Mouse (Mus musculus) monocyte, adult 2 months (primary cell): Measurements from ENCODE around the gene Sub1.

ENCODE experiments used
- DNase-seq, 2 experiments: peaks; one replicate each; pipeline ENCODE4 v3.0.0; 2022; ENCODE audit warnings: low spot score in 2 of 2, low read depth in 1 of 2

The Sub1 gene

GRCm38 (mm10) chr15:11996883-11997282 is at the start of gene Sub1:
TSS of gene Sub1 (minus strand) at chr15:11996983.
- no peak for DNase-seq

GRCm38 (mm10) chr15:12040407-12040710 is 43.6 kb upstream of the Sub1 start:
- no peak for DNase-seq

GRCm38 (mm10) chr15:12039671-12040406 is 43.1 kb upstream of the Sub1 start:
- no peak for DNase-seq

GRCm38 (mm10) chr15:12039256-12039655 is 42.5 kb upstream of the Sub1 start:
- DNase-seq, result no peak

- DNase-seq, result no peak
Measured at GRCm38 (mm10) chr15:12037866-12038625, 41.3 kb upstream of the Sub1 start.

- DNase-seq, result peak in 1 of 2 experiments; percentile 39
Measured at GRCm38 (mm10) chr15:12037217-12037616, 40.4 kb upstream of the Sub1 start.

GRCm38 (mm10) chr15:12036675-12037074 is 39.9 kb upstream of the Sub1 start:
- DNase-seq, result no peak

- no peak for DNase-seq
Measured at GRCm38 (mm10) chr15:12034317-12034716, 37.5 kb upstream of the Sub1 start.

- DNase-seq, result no peak
Measured at GRCm38 (mm10) chr15:12033155-12033554, 36.4 kb upstream of the Sub1 start.

- no peak for DNase-seq
Measured at GRCm38 (mm10) chr15:12032512-12032911, 35.7 kb upstream of the Sub1 start.

GRCm38 (mm10) chr15:12031861-12032260 is 35.1 kb upstream of the Sub1 start:
- DNase-seq, result no peak

- DNase-seq, result no peak
Measured at GRCm38 (mm10) chr15:12030221-12030620, 33.4 kb upstream of the Sub1 start.

- no peak for DNase-seq
Measured at GRCm38 (mm10) chr15:12027807-12028206, 31.0 kb upstream of the Sub1 start.

GRCm38 (mm10) chr15:12026932-12027450 is 30.2 kb upstream of the Sub1 start:
- no peak for DNase-seq

- no peak for DNase-seq
Measured at GRCm38 (mm10) chr15:12026026-12026425, 29.2 kb upstream of the Sub1 start.

GRCm38 (mm10) chr15:12025341-12025740 is 28.6 kb upstream of the Sub1 start:
- no peak for DNase-seq

- DNase-seq, result no peak
Measured at GRCm38 (mm10) chr15:12024791-12025268, 28.0 kb upstream of the Sub1 start.

- DNase-seq, result no peak
Measured at GRCm38 (mm10) chr15:12019443-12019842, 22.7 kb upstream of the Sub1 start.

GRCm38 (mm10) chr15:12018428-12018757 is 21.6 kb upstream of the Sub1 start:
- no peak for DNase-seq

GRCm38 (mm10) chr15:12017700-12018427 is 21.1 kb upstream of the Sub1 start:
- no peak for DNase-seq

GRCm38 (mm10) chr15:12014197-12014905 is 17.6 kb upstream of the Sub1 start:
- DNase-seq, result peak; percentile 34 to 59
